Mouse (Mus musculus) stomach, embryonic 15.5 days (tissue): ENCODE data around the gene Bok. TPM values are rescaled to one million over a fixed set of nuclear protein-coding genes. Genes with fewer than 3 reads are reported as not detected.

Experiments
- ATAC-seq: fragments of 200-750 bp; cut with Nextera tagmentation; 2 replicates; pipeline ENCODE4 v1.8.0; 2017; ENCODE audit warnings: low read depth, moderate number of reproducible peaks, moderate TSS enrichment; ENCODE audit not compliant: insufficient read depth, low FRiP score
- H3K27ac ChIP-seq: fragments of 300-500 bp; sonication (generic); 2 replicates; pipeline ENCODE4 v1.5.1; 2015; ENCODE audit warnings: mild to moderate bottlenecking, inconsistent platforms
- H3K27me3 ChIP-seq: fragments of 300-500 bp; sonication (generic); replicated peaks from 2 replicates; pipeline ENCODE4 v1.6.1; 2015; ENCODE audit warnings: inconsistent platforms
- H3K36me3 ChIP-seq: fragments of 300-500 bp; sonication (generic); 2 replicates; pipeline ENCODE4 v1.6.1; 2015; ENCODE audit warnings: inconsistent platforms
- H3K4me1 ChIP-seq: fragments of 300-500 bp; sonication (generic); 2 replicates; pipeline ENCODE4 v1.6.1; 2015; ENCODE audit warnings: inconsistent platforms
- H3K4me2 ChIP-seq: fragments of 300-500 bp; sonication (generic); 2 replicates; pipeline ENCODE4 v1.6.1; 2015; ENCODE audit warnings: mild to moderate bottlenecking, inconsistent platforms
- H3K4me3 ChIP-seq: fragments of 300-500 bp; sonication (generic); replicated peaks from 2 replicates; pipeline ENCODE4 v1.5.1; 2015; ENCODE audit warnings: inconsistent platforms
- H3K9ac ChIP-seq: fragments of 300-500 bp; sonication (generic); 2 replicates; pipeline ENCODE4 v1.6.1; 2015; ENCODE audit warnings: inconsistent platforms
- H3K9me3 ChIP-seq: fragments of 300-500 bp; sonication (generic); 2 replicates; pipeline ENCODE4 v1.6.1; 2016; ENCODE audit warnings: inconsistent platforms
- WGBS: fragments of 180-500 bp; shearing (Covaris S2); methylation state at CpG from one replicate; pipeline ENCODE4 v1.1.7; 2015; 5-methylcytosine and 5-hydroxymethylcytosine counted together
- polyA plus RNA-seq: library from polyadenylated mRNA; unstranded; fragments of >200 nt; fragmentation: Nextera tagmentation; extraction: Ambion mirVana; gene quantifications from 2 replicates; pipeline ENCODE4 v1.2.1, GENCODE M21; 2015

Bok gene
- polyA plus RNA-seq, 1 experiment from 2014 or later, result 70.8 TPM

DNA sequence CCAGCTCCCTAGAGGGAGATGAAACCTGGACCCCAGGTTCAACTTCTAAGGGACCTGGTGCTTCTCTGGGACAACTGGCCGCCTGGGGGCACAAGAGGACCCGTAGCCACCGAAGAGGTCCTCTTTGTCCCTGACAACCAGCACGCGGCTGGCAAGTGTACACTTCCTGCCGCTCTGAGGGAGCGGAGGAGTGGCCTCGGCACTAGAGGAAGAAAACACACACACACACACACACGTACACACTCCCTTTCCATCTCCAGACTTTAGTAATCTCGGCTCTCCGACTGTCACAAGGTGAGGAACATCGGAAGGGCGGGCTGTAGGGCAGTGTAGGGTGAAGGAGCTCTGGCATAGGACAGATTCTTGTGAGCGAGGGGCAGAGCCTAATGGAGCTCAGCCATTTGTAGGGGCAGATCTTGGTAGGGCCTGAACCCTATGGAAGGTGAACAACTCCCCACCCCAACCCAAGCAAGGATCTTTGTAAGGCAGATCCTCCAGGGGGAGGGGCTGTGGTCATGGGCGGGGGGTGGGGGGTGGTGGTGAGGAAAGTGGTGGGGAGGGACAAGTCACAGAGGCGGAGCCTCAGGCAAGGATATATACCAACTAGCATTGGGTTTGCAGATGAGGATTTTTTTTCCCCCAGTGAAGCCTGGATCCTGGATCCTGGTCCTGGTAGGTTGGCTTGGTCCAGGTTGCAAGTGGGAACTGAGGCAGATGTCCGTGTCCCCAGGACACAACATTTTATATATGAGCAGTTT is 16.5 kb upstream of the Bok start:
- ATAC-seq, result peak; percentile 82
- Histone ChIP-seq H3K4me3 (peak overlapping the region; percentile 43), H3K9me3 (no peaks in the 10 kb centered on the region), H3K27me3 (no peaks in the 10 kb centered on the region), H3K36me3 (no peaks in the 10 kb centered on the region), H3K4me1 (0 out of 2 replicates have a peak, but pooled peaks cover 7% of the 10 kb centered on the region), H3K27ac (peak overlapping the region; percentile 77), H3K4me2 (peak overlapping the region; percentile 72), H3K9ac (peak overlapping the region; percentile 23; the same call in 1 of the 2 replicates)
- WGBS, result 6% methylated on average over 17 of the region's 17 CpGs

DNA sequence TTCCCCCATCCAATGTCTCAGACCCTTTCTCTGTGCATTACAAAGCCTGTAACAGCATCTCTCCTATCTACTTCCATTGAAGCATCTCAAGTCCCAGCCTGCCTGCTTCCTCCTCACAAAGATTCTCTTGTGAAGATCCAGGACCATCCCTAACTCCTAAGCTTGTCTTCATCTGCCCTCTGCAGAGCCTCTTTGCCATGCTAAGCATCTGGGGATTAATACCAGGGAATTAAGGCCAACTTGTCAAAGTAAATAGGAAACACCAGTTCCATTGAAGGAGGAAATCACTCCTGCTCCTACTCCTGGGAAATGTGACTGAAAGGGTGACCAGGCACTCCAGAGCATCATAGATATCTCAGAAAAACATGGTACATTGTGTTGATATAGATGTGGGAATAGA is 15.5 kb upstream of the Bok start:
- no peaks in the 10 kb centered on the region for H3K36me3 ChIP-seq
- H3K9ac ChIP-seq, result no peak overlapping the region
- no peaks in the 10 kb centered on the region for H3K27me3 ChIP-seq
- no peak overlapping the region for H3K4me3 ChIP-seq
- H3K27ac ChIP-seq, result no peak overlapping the region
- H3K4me2 ChIP-seq, result no peak overlapping the region
- 0 out of 2 replicates have a peak, but pooled peaks cover 7% of the 10 kb centered on the region for H3K4me1 ChIP-seq
- ATAC-seq, result no peak
- H3K9me3 ChIP-seq, result no peaks in the 10 kb centered on the region

DNA sequence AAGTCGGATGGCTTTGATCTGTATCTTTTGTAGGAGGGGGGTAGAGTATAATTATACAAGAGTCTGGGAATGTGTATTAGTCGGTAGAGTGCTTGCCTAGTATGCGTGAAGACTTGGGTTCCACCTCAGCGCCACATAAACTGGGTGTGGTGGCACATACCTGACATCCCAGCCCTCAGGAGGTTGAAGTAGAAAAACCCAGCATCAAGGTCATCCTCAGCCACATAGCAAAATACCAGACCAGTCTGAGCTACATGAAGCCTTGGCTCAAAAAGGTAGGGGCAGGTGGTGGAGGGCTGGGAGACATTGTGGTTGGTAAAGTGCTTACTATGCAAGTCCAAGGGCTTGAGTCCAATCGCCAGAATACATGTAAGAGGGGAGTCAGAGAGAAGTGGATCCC is 12.8 kb upstream of the Bok start:
- 0 out of 2 replicates have a peak, but pooled peaks cover 7% of the 10 kb centered on the region for H3K4me1 ChIP-seq
- H3K36me3 ChIP-seq, result no peaks in the 10 kb centered on the region
- WGBS, result 90% methylated on average over 5 of the region's 5 CpGs
- no peaks in the 10 kb centered on the region for H3K9me3 ChIP-seq
- H3K27ac ChIP-seq, result no peak overlapping the region
- no peaks in the 10 kb centered on the region for H3K27me3 ChIP-seq
- no peak overlapping the region for H3K9ac ChIP-seq
- ATAC-seq, result no peak
- no peak overlapping the region for H3K4me3 ChIP-seq
- H3K4me2 ChIP-seq, result no peak overlapping the region

DNA sequence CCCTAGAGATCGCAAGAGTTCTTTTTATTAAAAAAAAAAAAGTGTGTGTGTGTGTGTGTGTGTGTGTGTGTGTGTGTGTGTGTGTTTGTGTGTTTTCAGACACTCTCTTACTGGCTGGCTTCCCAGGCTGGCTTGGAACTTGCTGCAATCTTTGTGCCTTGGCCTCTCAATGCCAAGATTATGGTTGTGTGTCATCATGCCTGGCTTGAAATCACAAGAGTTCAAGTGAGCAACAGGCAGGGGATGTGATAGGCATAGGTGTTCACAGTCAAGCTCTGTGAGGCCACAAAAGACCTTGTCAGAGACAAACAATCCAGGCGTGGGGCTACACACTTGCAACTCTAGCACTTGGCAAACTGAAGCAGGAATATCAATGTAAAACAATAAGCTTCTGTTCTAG is 7.1 kb upstream of the Bok start:
- Histone ChIP-seq H3K9ac (no peak overlapping the region), H3K4me3 (no peak overlapping the region), H3K9me3 (no peaks in the 10 kb centered on the region), H3K27ac (no peak overlapping the region), H3K36me3 (no peaks in the 10 kb centered on the region), H3K4me1 (no peaks in the 10 kb centered on the region), H3K4me2 (no peak overlapping the region), H3K27me3 (no peaks in the 10 kb centered on the region)
- ATAC-seq, result no peak
- WGBS, result 51% methylated on average over 2 of the region's 2 CpGs

DNA sequence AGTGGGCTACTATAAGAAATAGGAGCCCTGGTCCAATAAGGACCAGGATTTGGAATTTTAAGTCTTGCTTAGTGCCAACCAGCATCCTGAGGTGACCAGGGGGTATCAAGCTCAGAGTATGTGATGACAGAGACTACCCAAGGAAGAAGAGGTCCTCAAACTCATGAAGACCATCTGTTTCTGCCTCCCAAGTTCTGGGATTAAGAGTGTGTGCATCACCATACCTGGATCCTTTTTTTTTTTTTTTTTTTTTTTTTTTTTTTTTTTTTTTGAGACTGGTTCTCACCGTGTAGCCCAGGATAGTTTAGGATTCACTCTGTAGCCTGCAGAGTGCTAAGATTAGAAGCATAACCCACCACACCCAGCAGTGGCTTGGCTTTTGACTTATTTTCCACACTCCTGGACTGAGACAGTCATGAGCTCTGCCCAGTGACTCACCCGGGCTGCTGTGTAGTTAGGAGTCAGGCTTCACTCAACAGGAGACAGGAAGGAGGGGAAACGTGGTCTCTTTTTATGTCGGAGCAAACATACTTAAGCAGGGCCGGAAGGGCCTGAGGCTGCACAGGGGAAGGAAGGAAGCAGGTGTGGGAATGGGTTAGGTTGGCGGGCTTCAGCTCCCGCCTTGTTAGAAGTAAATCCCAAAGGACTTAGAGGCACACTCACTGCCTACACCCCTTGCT is 5.4 kb upstream of the Bok start:
- H3K4me1 ChIP-seq, result no peaks in the 10 kb centered on the region
- no peaks in the 10 kb centered on the region for H3K36me3 ChIP-seq
- H3K27ac ChIP-seq, result peak overlapping the region; percentile 59
- no peaks in the 10 kb centered on the region for H3K27me3 ChIP-seq
- no peak overlapping the region for H3K4me3 ChIP-seq
- no peak overlapping the region for H3K9ac ChIP-seq
- WGBS, result 45% methylated on average over 7 of the region's 7 CpGs
- peak; percentile 69; the same call in 1 of the 2 replicates for ATAC-seq
- H3K9me3 ChIP-seq, result no peaks in the 10 kb centered on the region
- no peak overlapping the region for H3K4me2 ChIP-seq

DNA sequence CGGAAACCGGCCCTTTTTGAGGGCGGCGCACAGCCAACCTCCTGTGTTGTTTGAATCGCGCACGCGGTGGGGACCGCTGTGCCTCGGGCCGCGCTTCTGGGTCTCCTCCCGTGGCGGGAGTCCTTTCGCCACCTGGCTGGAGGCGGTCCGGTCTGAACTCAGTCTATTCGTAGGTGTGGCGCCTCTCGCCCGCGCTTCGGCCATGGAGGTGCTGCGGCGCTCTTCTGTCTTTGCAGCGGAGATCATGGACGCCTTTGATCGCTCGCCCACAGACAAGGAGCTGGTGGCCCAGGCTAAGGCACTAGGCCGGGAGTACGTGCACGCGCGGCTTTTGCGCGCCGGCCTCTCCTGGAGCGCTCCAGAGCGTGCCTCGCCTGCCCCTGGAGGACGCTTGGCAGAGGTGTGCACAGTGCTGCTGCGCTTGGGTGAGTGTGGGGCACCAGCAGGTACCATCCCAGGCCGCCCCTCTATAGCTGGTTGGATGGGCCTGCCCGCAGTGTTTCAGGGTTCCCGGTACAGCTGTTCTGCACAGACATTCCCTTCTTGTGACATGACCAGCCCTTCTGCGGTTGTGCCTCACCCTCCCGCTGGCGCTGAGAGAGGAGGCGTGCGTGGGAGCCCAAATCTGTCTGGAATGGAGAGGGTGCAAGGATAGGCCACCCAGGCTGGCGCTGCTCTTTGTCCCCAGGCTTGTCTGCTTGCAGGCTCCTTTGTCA is 943 bp downstream of the Bok start:
- Histone ChIP-seq H3K9me3 (no peaks in the 10 kb centered on the region), H3K27me3 (no peaks in the 10 kb centered on the region), H3K36me3 (no peaks in the 10 kb centered on the region), H3K4me3 (peak overlapping the region; percentile 62), H3K4me2 (peak overlapping the region; percentile 84), H3K27ac (peak overlapping the region; percentile 77), H3K9ac (peak overlapping the region; percentile 27), H3K4me1 (no peaks in the 10 kb centered on the region; the same call in none of the 2 replicates)
- peak; percentile 74 for ATAC-seq
- 5% methylated on average over 51 of the region's 51 CpGs for WGBS

DNA sequence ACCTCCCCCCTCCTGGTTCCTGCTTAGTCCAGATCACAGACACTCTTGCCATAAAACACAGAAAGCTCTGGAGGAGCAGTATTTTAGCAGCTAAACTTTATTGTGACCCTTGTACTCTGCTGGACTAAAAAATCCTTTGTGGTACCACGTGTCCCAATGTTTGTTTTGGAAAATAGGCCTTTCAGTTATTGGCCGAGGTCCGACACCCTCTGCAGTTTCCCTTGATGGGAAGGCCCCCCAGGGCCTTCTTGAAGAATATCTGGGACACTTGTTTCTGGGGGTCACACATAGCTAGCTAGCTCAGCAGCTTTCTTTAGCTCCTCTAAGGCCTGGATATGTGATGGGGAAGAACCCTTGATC is 1.5 kb downstream of the Bok start:
- no peaks in the 10 kb centered on the region for H3K36me3 ChIP-seq
- ATAC-seq, result no peak
- H3K4me2 ChIP-seq, result peak overlapping the region; percentile 84
- 0 out of 2 replicates have a peak overlapping the region, but pooled peaks have one; percentile 27 for H3K9ac ChIP-seq
- H3K4me3 ChIP-seq, result peak overlapping the region; percentile 62
- H3K9me3 ChIP-seq, result no peaks in the 10 kb centered on the region
- H3K27ac ChIP-seq, result peak overlapping the region; percentile 77
- 51% methylated on average over 3 of the region's 3 CpGs for WGBS
- no peaks in the 10 kb centered on the region for H3K27me3 ChIP-seq
- no peaks in the 10 kb centered on the region; the same call in none of the 2 replicates for H3K4me1 ChIP-seq

DNA sequence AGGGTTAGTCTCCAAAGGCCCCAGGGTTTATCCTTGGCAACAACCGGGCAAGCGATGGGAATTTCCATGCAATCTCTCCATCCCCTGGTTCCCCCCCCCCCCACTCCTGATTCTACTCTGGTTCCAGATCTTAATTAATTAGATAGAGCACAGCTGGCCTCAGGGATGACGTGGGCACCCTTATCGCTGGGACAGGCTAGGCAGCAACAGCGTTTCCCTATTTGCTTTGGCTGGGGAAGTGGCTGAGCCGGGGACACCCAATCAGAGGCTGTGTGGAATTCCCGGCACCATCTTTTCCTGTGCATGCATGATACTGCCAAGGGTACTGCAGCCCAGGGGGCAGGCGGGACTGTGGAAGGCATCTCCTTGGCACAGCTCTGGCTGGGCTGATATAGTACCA is 2.7 kb downstream of the Bok start:
- ATAC-seq, result peak; percentile 17; the same call in 1 of the 2 replicates
- 69% methylated on average over 8 of the region's 8 CpGs for WGBS
- H3K4me2 ChIP-seq, result peak overlapping the region; percentile 84; the same call in 1 of the 2 replicates

DNA sequence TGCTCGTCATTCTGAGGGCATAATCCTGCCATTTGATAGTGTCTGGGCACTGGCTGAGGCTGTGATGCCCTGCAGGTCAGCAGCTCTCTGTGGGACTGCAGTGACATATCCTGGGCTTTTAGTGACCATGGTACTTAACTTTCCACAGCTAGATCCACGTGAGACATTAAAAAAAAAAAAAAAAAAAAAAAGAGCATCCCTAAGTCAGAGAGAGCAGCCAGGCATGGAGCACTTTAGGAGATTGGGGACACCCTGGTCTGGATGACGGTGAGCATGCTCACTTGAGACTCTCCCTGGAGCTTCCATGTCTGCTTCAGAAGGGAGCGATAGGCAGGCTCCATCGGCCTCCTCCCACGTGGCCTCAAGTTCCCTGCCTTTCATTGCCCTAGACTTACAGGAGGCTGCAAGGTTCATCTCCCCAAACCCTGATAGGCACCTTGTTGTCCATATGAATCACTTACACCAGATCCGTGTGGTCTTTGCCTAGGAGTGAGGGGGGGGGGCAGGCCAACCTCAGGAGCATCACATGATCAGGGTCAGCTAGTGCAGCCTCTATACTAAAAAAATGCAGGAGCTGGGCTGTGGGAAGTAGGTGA is 4.5 kb downstream of the Bok start:
- no peak overlapping the region for H3K9ac ChIP-seq
- WGBS, result 80% methylated on average over 7 of the region's 7 CpGs
- H3K9me3 ChIP-seq, result no peaks in the 10 kb centered on the region
- no peaks in the 10 kb centered on the region for H3K27me3 ChIP-seq
- no peak overlapping the region for H3K4me2 ChIP-seq
- H3K36me3 ChIP-seq, result no peaks in the 10 kb centered on the region
- no peak for ATAC-seq
- H3K27ac ChIP-seq, result no peak overlapping the region
- no peak overlapping the region for H3K4me3 ChIP-seq
- H3K4me1 ChIP-seq, result no peaks in the 10 kb centered on the region; the same call in none of the 2 replicates

More for the DNA sequence above, 2.7 kb downstream of the Bok start:
- Histone ChIP-seq H3K9ac (no peak overlapping the region), H3K4me3 (no peak overlapping the region), H3K27ac (peak overlapping the region; percentile 11; the same call in 1 of the 2 replicates), H3K27me3 (no peaks in the 10 kb centered on the region), H3K4me1 (no peaks in the 10 kb centered on the region; the same call in none of the 2 replicates), H3K36me3 (no peaks in the 10 kb centered on the region), H3K9me3 (no peaks in the 10 kb centered on the region)

DNA sequence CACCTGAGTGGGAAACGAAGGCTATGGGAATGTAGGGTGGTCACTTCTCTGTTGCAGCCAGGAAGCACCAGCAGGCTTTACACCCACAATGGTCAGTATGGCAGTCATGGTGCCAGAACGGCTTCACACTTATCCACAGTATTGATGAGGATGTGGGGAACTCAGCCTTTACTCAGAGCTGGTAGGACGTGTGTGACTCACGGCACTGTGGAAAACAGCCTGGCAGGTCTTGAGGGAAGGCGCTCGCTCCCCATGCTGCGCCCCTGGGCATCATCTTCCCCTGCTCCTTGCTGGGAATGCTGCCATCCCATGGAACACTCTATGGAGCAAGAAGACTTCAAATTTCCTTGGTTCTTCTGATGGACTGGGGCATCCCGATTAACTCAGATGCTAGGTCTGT is 5.6 kb downstream of the Bok start:
- WGBS, result 91% methylated on average over 8 of the region's 8 CpGs
- no peak for ATAC-seq
- H3K4me1 ChIP-seq, result no peaks in the 10 kb centered on the region; the same call in none of the 2 replicates
- no peak overlapping the region for H3K27ac ChIP-seq
- H3K36me3 ChIP-seq, result 0 out of 2 replicates have a peak, but pooled peaks cover 4% of the 10 kb centered on the region
- H3K4me2 ChIP-seq, result no peak overlapping the region
- H3K9ac ChIP-seq, result no peak overlapping the region
- no peak overlapping the region for H3K4me3 ChIP-seq
- H3K9me3 ChIP-seq, result no peaks in the 10 kb centered on the region
- H3K27me3 ChIP-seq, result no peaks in the 10 kb centered on the region

DNA sequence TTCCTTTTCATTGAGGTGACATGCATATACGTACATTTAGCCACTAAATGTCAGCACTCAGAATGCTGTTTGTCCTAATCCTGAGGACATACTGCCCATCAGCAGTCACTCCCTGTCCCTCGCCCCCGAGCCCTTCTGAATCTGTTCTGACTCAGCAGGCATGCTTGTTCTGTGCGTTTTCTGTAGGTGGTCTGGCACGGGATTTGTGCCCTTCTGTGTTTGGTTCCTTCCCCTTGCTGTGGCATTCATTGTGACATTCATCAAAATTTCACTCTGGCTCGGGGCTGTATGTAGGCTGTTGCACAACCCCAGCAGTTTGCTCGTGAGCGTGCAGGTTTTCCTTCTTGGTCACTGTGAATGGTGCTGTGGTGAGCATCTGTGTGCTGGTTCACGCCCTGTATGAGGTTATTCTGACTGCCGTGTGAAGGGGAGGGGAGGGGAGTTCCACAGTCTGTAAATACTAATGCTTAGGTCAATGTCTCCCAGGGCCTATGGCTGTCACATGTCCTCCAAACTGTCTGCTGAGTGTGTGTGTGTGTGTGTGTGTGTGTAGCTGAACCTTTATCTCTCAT is 6.4 kb downstream of the Bok start:
- WGBS, result 64% methylated on average over 10 of the region's 10 CpGs
- Histone ChIP-seq H3K4me1 (no peaks in the 10 kb centered on the region; the same call in none of the 2 replicates), H3K27ac (no peak overlapping the region), H3K9me3 (no peaks in the 10 kb centered on the region), H3K4me2 (no peak overlapping the region), H3K27me3 (no peaks in the 10 kb centered on the region), H3K9ac (no peak overlapping the region), H3K36me3 (0 out of 2 replicates have a peak, but pooled peaks cover 4% of the 10 kb centered on the region), H3K4me3 (no peak overlapping the region)
- ATAC-seq, result no peak
